Mouse (Mus musculus) liver, embryonic 14.5 days (tissue): ENCODE data around the gene Agpat2. TPM values are rescaled to one million over a fixed set of nuclear protein-coding genes. Genes with fewer than 3 reads are reported as not detected.

ENCODE experiments used
- ATAC-seq: fragments of 200-750 bp; cut with Nextera tagmentation; 2 replicates; pipeline ENCODE4 v1.8.0; 2017; ENCODE audit warnings: moderate number of reproducible peaks, mild to moderate bottlenecking, moderate library complexity; ENCODE audit not compliant: insufficient read depth
- DNase-seq, 3 experiments: peaks; one replicate each; pipeline ENCODE4 v3.0.0-alpha.2; 2012 to 2013; ENCODE audit warnings: low read depth in 3 of 3, low spot score in 3 of 3
- H3K27ac ChIP-seq: fragments of 300-500 bp; sonication (generic); 2 replicates; pipeline ENCODE4 v1.5.1; 2014; ENCODE audit warnings: moderate library complexity, mild to moderate bottlenecking, control low read depth, inconsistent platforms
- H3K27me3 ChIP-seq: fragments of 300-500 bp; sonication (generic); 2 replicates; pipeline ENCODE4 v1.6.1; 2014; ENCODE audit warnings: mild to moderate bottlenecking, low read length, moderate library complexity; ENCODE audit not compliant: control insufficient read depth, insufficient read depth
- H3K36me3 ChIP-seq: fragments of 300-500 bp; sonication (generic); replicated peaks from 2 replicates; pipeline ENCODE4 v1.6.1; 2014; ENCODE audit warnings: low read depth; ENCODE audit not compliant: control insufficient read depth, insufficient read depth
- H3K4me1 ChIP-seq, 2 experiments: fragments of 200-500 bp in 1 of 2; fragments of 300-500 bp in 1 of 2; sonication (generic) in 1 of 2; replicated peaks; 2 replicates each; pipeline ENCODE4 v1.6.1; 2012 to 2014; ENCODE audit warnings: antibody characterized with exemption in 1 of 2, inconsistent platforms in 1 of 2, low read length in 1 of 2; ENCODE audit not compliant: control insufficient read depth in 2 of 2, insufficient read depth in 2 of 2
- H3K4me2 ChIP-seq: fragments of 300-500 bp; sonication (generic); 2 replicates; pipeline ENCODE4 v1.6.1; 2014; ENCODE audit warnings: low read depth, mild to moderate bottlenecking, control low read depth, moderate library complexity
- H3K4me3 ChIP-seq, 2 experiments: fragments of 200-500 bp in 1 of 2; fragments of 300-500 bp in 1 of 2; sonication (generic) in 1 of 2; 2 replicates each; pipeline ENCODE4 v1.5.1; 2012 to 2014; ENCODE audit warnings: low read depth in 2 of 2, low read length in 2 of 2, mild to moderate bottlenecking in 2 of 2, control low read depth in 1 of 2, inconsistent platforms in 1 of 2, moderate library complexity in 1 of 2; ENCODE audit not compliant: insufficient read depth in 1 of 2
- H3K9ac ChIP-seq: fragments of 300-500 bp; sonication (generic); replicated peaks from 2 replicates; pipeline ENCODE4 v1.6.1; 2014; ENCODE audit warnings: mild to moderate bottlenecking, control low read depth, moderate library complexity
- H3K9me3 ChIP-seq: fragments of 300-500 bp; sonication (generic); 2 replicates; pipeline ENCODE4 v1.6.1; 2016; ENCODE audit warnings: low read length, mixed read lengths; ENCODE audit not compliant: control insufficient read depth
- CTCF ChIP-seq: IDR thresholded peaks from 2 replicates; pipeline ENCODE4 v1.5.1; 2016; ENCODE audit warnings: antibody characterized with exemption, low read depth, control low read depth
- EP300 ChIP-seq: IDR thresholded peaks from 2 replicates; pipeline ENCODE4 v1.6.1; 2016; ENCODE audit warnings: antibody characterized with exemption, low read depth
- WGBS: fragments of 180-500 bp; shearing (Covaris S2); extraction: QIAGEN DNeasy Blood & Tissue Kit; methylation state at CpG from one replicate; pipeline ENCODE4 v1.1.7; 2014; ENCODE audit not compliant: insufficient replicate concordance; 5-methylcytosine and 5-hydroxymethylcytosine counted together
- polyA plus RNA-seq, 2 experiments: library from polyadenylated mRNA; depleted of rRNA in 1 of 2; stranded (reverse) in 1 of 2; unstranded in 1 of 2; fragments of >200 nt; fragmentation: Nextera tagmentation in 1 of 2; extraction: Ambion mirVana in 1 of 2; gene quantifications; 2 replicates each; pipeline versions ENCODE4 v1.2.1 to v1.2.3; 2012 to 2014

The Agpat2 gene
- polyA plus RNA-seq, 2 experiments: 27.2 to 31.4 TPM

GRCm38 (mm10) chr2:26615459-26616124, 11.4 kb upstream of the Agpat2 start:
- Histone ChIP-seq H3K9me3 (no peaks in the 10 kb centered on the region), H3K4me3 (no peak overlapping the region), H3K4me1 (no peaks in the 10 kb centered on the region), H3K36me3 (no peaks in the 10 kb centered on the region), H3K4me2 (no peak overlapping the region), H3K9ac (no peak overlapping the region), H3K27me3 (no peaks in the 10 kb centered on the region), H3K27ac (no peak overlapping the region)
- no peak for TF ChIP-seq EP300
- no peak for TF ChIP-seq CTCF
- WGBS: 53% methylated on average over 4 of the region's 4 CpGs
- DNase-seq: no peak
- ATAC-seq: no peak

GRCm38 (mm10) chr2:26614903-26615302, 10.7 kb upstream of the Agpat2 start:
- H3K27ac ChIP-seq: no peak overlapping the region
- no peak for TF ChIP-seq EP300
- TF ChIP-seq CTCF: no peak
- H3K27me3 ChIP-seq: no peaks in the 10 kb centered on the region
- H3K4me2 ChIP-seq: no peak overlapping the region
- 59% methylated on average over 5 of the region's 5 CpGs for WGBS
- H3K4me3 ChIP-seq: no peak overlapping the region
- H3K36me3 ChIP-seq: no peaks in the 10 kb centered on the region
- ATAC-seq (no peak), DNase-seq (no peak)
- H3K4me1 ChIP-seq: no peaks in the 10 kb centered on the region
- H3K9me3 ChIP-seq: no peaks in the 10 kb centered on the region
- no peak overlapping the region for H3K9ac ChIP-seq

GRCm38 (mm10) chr2:26611896-26612295, 7.7 kb upstream of the Agpat2 start:
- no peak for ATAC-seq
- H3K27ac ChIP-seq: no peak overlapping the region
- H3K36me3 ChIP-seq: no peaks in the 10 kb centered on the region

GRCm38 (mm10) chr2:26611054-26611453, 6.8 kb upstream of the Agpat2 start:
- no peaks in the 10 kb centered on the region for H3K9me3 ChIP-seq
- H3K27ac ChIP-seq: no peak overlapping the region
- H3K4me2 ChIP-seq: no peak overlapping the region
- H3K4me1 ChIP-seq: no peaks in the 10 kb centered on the region
- TF ChIP-seq CTCF: no peak
- TF ChIP-seq EP300: no peak
- H3K36me3 ChIP-seq: no peaks in the 10 kb centered on the region
- H3K4me3 ChIP-seq: no peak overlapping the region
- H3K27me3 ChIP-seq: no peaks in the 10 kb centered on the region
- no peak for ATAC-seq
- no peak overlapping the region for H3K9ac ChIP-seq
- no peak for DNase-seq

More at GRCm38 (mm10) chr2:26611896-26612295, 7.7 kb upstream of the Agpat2 start:
- Histone ChIP-seq H3K4me1 (no peaks in the 10 kb centered on the region), H3K27me3 (no peaks in the 10 kb centered on the region), H3K9me3 (no peaks in the 10 kb centered on the region), H3K9ac (no peak overlapping the region), H3K4me2 (no peak overlapping the region), H3K4me3 (no peak overlapping the region)
- TF ChIP-seq CTCF (no peak), EP300 (no peak)
- DNase-seq: no peak

- Histone ChIP-seq H3K27me3 (no peaks in the 10 kb centered on the region), H3K4me3 (no peak overlapping the region), H3K27ac (no peak overlapping the region), H3K9me3 (no peaks in the 10 kb centered on the region), H3K9ac (no peak overlapping the region), H3K4me1 (no peaks in the 10 kb centered on the region), H3K36me3 (no peaks in the 10 kb centered on the region), H3K4me2 (no peak overlapping the region)
- no peak for DNase-seq
- ATAC-seq: no peak
- 59% methylated on average over 3 of the region's 3 CpGs for WGBS
- no peak for TF ChIP-seq CTCF
- no peak for TF ChIP-seq EP300
Measured at GRCm38 (mm10) chr2:26610526-26610925, 6.3 kb upstream of the Agpat2 start.
